ENCODE assay signal across 24 mouse cellular contexts in genomic region chr6:71465146-71465545, GRCm38 (mm10).
"Had no signal": no experiment of that assay in that cellular context is flagged by ENCODE, and none has a peak within 500 bp of the region (broad histone marks: within the 10 kb centered on the region; RNA-seq: fewer than 3 reads in every experiment).

No protein-coding gene starts in this region.

- H3K36me3 ChIP-seq: kidney, embryonic 15.5 days; limb, embryonic 10.5 days; limb, embryonic 13.5 days; liver, embryonic 12.5 days; liver, embryonic 15.5 days; lung, embryonic 15.5 days; midbrain, embryonic 10.5 days; midbrain, embryonic 15.5 days; neural tube, embryonic 12.5 days had no signal

- ATAC-seq: liver, embryonic 12.5 days; midbrain, embryonic 15.5 days had no signal

- H3K9me3 ChIP-seq: kidney, embryonic 15.5 days; limb, embryonic 10.5 days; limb, embryonic 13.5 days; liver, embryonic 12.5 days; liver, embryonic 15.5 days; lung, embryonic 15.5 days; midbrain, embryonic 10.5 days; midbrain, embryonic 15.5 days had no signal

- H3K9ac ChIP-seq: kidney, embryonic 15.5 days; limb, embryonic 13.5 days; liver, embryonic 12.5 days; liver, embryonic 15.5 days; lung, embryonic 15.5 days; midbrain, embryonic 15.5 days; neural tube, embryonic 12.5 days had no signal

- H3K27ac ChIP-seq: kidney, embryonic 15.5 days; left cerebral cortex, adult 2 months; limb, embryonic 10.5 days; limb, embryonic 13.5 days; liver, embryonic 12.5 days; liver, embryonic 15.5 days; lung, embryonic 15.5 days; midbrain, embryonic 10.5 days; midbrain, embryonic 15.5 days; neural tube, embryonic 12.5 days; stomach, postnatal 0 days had no signal

- H3K4me1 ChIP-seq: kidney, embryonic 15.5 days; limb, embryonic 10.5 days; limb, embryonic 13.5 days; liver, embryonic 12.5 days; liver, embryonic 15.5 days; lung, embryonic 15.5 days; midbrain, embryonic 15.5 days; neural tube, embryonic 12.5 days had no signal

- H3K4me2 ChIP-seq: kidney, embryonic 15.5 days; limb, embryonic 13.5 days; liver, embryonic 12.5 days; liver, embryonic 15.5 days; lung, embryonic 15.5 days; midbrain, embryonic 15.5 days; neural tube, embryonic 12.5 days had no signal

- H3K4me3 ChIP-seq: kidney, embryonic 15.5 days; left cerebral cortex, adult 2 months; limb, embryonic 10.5 days; limb, embryonic 13.5 days; liver, embryonic 12.5 days; liver, embryonic 15.5 days; lung, embryonic 15.5 days; megakaryocyte, embryonic 14.5 days; midbrain, embryonic 10.5 days; midbrain, embryonic 15.5 days; neural tube, embryonic 12.5 days had no signal

- H3K27me3 ChIP-seq: kidney, embryonic 15.5 days; limb, embryonic 13.5 days; liver, embryonic 12.5 days; liver, embryonic 15.5 days; lung, embryonic 15.5 days; midbrain, embryonic 15.5 days; neural tube, embryonic 12.5 days had no signal

- DNase-seq: kidney, adult 8-10 months; kidney, postnatal 10 days; kidney, postnatal 36 days; layer of hippocampus, postnatal 36 days; liver; lung, adult 18-20 months; lung, postnatal 10 days; lung, postnatal 36 days; retina, postnatal 1 day; right cerebral cortex, postnatal 14 days; right cerebral cortex, postnatal 4 days; thymus, postnatal 25 days had no signal
